Mouse (Mus musculus) forebrain, embryonic 14.5 days (tissue): ENCODE data around the gene Pacs1. TPM values are rescaled to one million over a fixed set of nuclear protein-coding genes. Genes with fewer than 3 reads are reported as not detected.

Experiments used
- ATAC-seq: fragments of 200-750 bp; cut with Nextera tagmentation; 2 replicates; pipeline ENCODE4 v1.8.0; 2017; ENCODE audit warnings: mild to moderate bottlenecking, moderate library complexity
- DNase-seq: peaks from one replicate; pipeline ENCODE4 v3.0.0-alpha.2; 2015; ENCODE audit warnings: low spot score
- H3K27ac ChIP-seq: fragments of 300-500 bp; sonication (generic); 2 replicates; pipeline ENCODE4 v1.5.1; 2014; ENCODE audit warnings: low read depth, mild to moderate bottlenecking, control low read depth, low read length, moderate library complexity
- H3K27me3 ChIP-seq: fragments of 300-500 bp; sonication (generic); replicated peaks from 2 replicates; pipeline ENCODE4 v1.6.1; 2014; ENCODE audit warnings: low read length, control low read depth, mixed read lengths; ENCODE audit not compliant: control insufficient read depth, insufficient read depth
- H3K36me3 ChIP-seq: fragments of 300-500 bp; sonication (generic); 2 replicates; pipeline ENCODE4 v1.6.1; 2014; ENCODE audit warnings: low read length, control low read depth; ENCODE audit not compliant: control insufficient read depth, insufficient read depth
- H3K4me1 ChIP-seq: fragments of 300-500 bp; sonication (generic); 2 replicates; pipeline ENCODE4 v1.6.1; 2014; ENCODE audit warnings: antibody characterized with exemption, low read length, control low read depth; ENCODE audit not compliant: control insufficient read depth, insufficient read depth
- H3K4me2 ChIP-seq: fragments of 300-500 bp; sonication (generic); 2 replicates; pipeline ENCODE4 v1.6.1; 2014; ENCODE audit warnings: mild to moderate bottlenecking, control low read depth, low read length
- H3K4me3 ChIP-seq: fragments of 300-500 bp; sonication (generic); 2 replicates; pipeline ENCODE4 v1.5.1; 2014; ENCODE audit warnings: low read depth, low read length, control low read depth
- H3K9ac ChIP-seq: fragments of 300-500 bp; sonication (generic); 2 replicates; pipeline ENCODE4 v1.6.1; 2014; ENCODE audit warnings: mild to moderate bottlenecking, low read length, control low read depth, moderate library complexity
- H3K9me3 ChIP-seq: fragments of 300-500 bp; sonication (generic); replicated peaks from 2 replicates; pipeline ENCODE4 v1.6.1; 2016; ENCODE audit warnings: low read length, control low read depth, mixed read lengths; ENCODE audit not compliant: control insufficient read depth
- WGBS: fragments of 180-500 bp; shearing (Covaris S2); extraction: QIAGEN DNeasy Blood & Tissue Kit; methylation state at CpG from one replicate; pipeline ENCODE4 v1.1.7; 2014; 5-methylcytosine and 5-hydroxymethylcytosine counted together
- polyA plus RNA-seq: library from polyadenylated mRNA; unstranded; fragments of >200 nt; fragmentation: Nextera tagmentation; extraction: Ambion mirVana; gene quantifications from 2 replicates; pipeline ENCODE4 v1.2.1, GENCODE M21; 2014

Pacs1 gene
- polyA plus RNA-seq, 1 experiment from 2014 or later: 25.0 TPM

GRCm38 (mm10) chr19:5296630-5297029 is 23.7 kb upstream of the Pacs1 start:
- no peaks in the 10 kb centered on the region for H3K9me3 ChIP-seq
- ATAC-seq (no peak), DNase-seq (no peak)
- 83% methylated on average over 5 of the region's 5 CpGs for WGBS
- H3K9ac ChIP-seq: no peak overlapping the region
- no peak overlapping the region for H3K4me2 ChIP-seq
- no peak overlapping the region for H3K27ac ChIP-seq
- H3K4me1 ChIP-seq: peaks cover 19% of the 10 kb centered on the region
- no peaks in the 10 kb centered on the region for H3K27me3 ChIP-seq
- H3K36me3 ChIP-seq: peaks cover 21% of the 10 kb centered on the region
- no peak overlapping the region for H3K4me3 ChIP-seq

GRCm38 (mm10) chr19:5295736-5296075 is 22.8 kb upstream of the Pacs1 start:
- H3K4me1 ChIP-seq: peaks cover 19% of the 10 kb centered on the region

GRCm38 (mm10) chr19:5294972-5295735 is 22.2 kb upstream of the Pacs1 start, which contains the start of gene Sf3b2:
Gene Sf3b2, minus strand, starts transcription at chr19:5295455.
- Histone ChIP-seq H3K36me3 (peaks cover 36% of the 10 kb centered on the region), H3K4me3 (peak within 1 kb of the TSS; percentile 89), H3K27me3 (no peaks in the 10 kb centered on the region), H3K4me1 (peaks cover 19% of the 10 kb centered on the region), H3K9me3 (no peaks in the 10 kb centered on the region), H3K9ac (peak within 1 kb of the TSS; percentile 91), H3K4me2 (peak within 1 kb of the TSS; percentile 65), H3K27ac (peak within 1 kb of the TSS; percentile 80)
- WGBS: under 1% methylated on average over 46 of the region's 46 CpGs
- ATAC-seq (peak; percentile 97), DNase-seq (peak; percentile 100)

More at GRCm38 (mm10) chr19:5295736-5296075, 22.8 kb upstream of the Pacs1 start:
- H3K27me3 ChIP-seq: no peaks in the 10 kb centered on the region
- 6% methylated on average over 13 of the region's 13 CpGs for WGBS
- peak overlapping the region; percentile 69 for H3K9ac ChIP-seq
- peaks cover 31% of the 10 kb centered on the region for H3K36me3 ChIP-seq
- H3K27ac ChIP-seq: peak overlapping the region; percentile 78
- peak overlapping the region; percentile 65 for H3K4me2 ChIP-seq
- DNase-seq (no peak), ATAC-seq (peak; percentile 35)
- H3K9me3 ChIP-seq: no peaks in the 10 kb centered on the region
- peak overlapping the region; percentile 89 for H3K4me3 ChIP-seq

GRCm38 (mm10) chr19:5278381-5278780 is 5.5 kb upstream of the Pacs1 start:
- Histone ChIP-seq H3K9ac (no peak overlapping the region), H3K27me3 (no peaks in the 10 kb centered on the region), H3K27ac (no peak overlapping the region), H3K4me3 (no peak overlapping the region), H3K4me1 (no peaks in the 10 kb centered on the region), H3K4me2 (no peak overlapping the region), H3K36me3 (peaks cover 86% of the 10 kb centered on the region), H3K9me3 (no peaks in the 10 kb centered on the region)
- 86% methylated on average over 8 of the region's 8 CpGs for WGBS
- DNase-seq: no peak
- ATAC-seq: no peak

- Histone ChIP-seq H3K4me2 (no peak overlapping the region), H3K36me3 (peaks cover 74% of the 10 kb centered on the region), H3K4me3 (no peak overlapping the region), H3K9me3 (no peaks in the 10 kb centered on the region), H3K4me1 (peaks cover 1% of the 10 kb centered on the region), H3K9ac (no peak overlapping the region), H3K27ac (no peak overlapping the region), H3K27me3 (no peaks in the 10 kb centered on the region)
- no peak for ATAC-seq
- WGBS: 90% methylated on average over 3 of the region's 3 CpGs
- DNase-seq: peak; percentile 20
Observed at GRCm38 (mm10) chr19:5277140-5277539, 4.2 kb upstream of the Pacs1 start.

GRCm38 (mm10) chr19:5276531-5276930 is 3.6 kb upstream of the Pacs1 start:
- DNase-seq (no peak), ATAC-seq (no peak)
- Histone ChIP-seq H3K9ac (no peak overlapping the region), H3K4me3 (no peak overlapping the region), H3K27ac (no peak overlapping the region), H3K36me3 (peaks cover 69% of the 10 kb centered on the region), H3K4me2 (no peak overlapping the region), H3K9me3 (no peaks in the 10 kb centered on the region), H3K27me3 (no peaks in the 10 kb centered on the region), H3K4me1 (peaks cover 7% of the 10 kb centered on the region)
- 92% methylated on average over 2 of the region's 2 CpGs for WGBS

GRCm38 (mm10) chr19:5275736-5276135 is 2.8 kb upstream of the Pacs1 start:
- 94% methylated on average over 5 of the region's 5 CpGs for WGBS
- no peak for DNase-seq
- no peak overlapping the region for H3K4me2 ChIP-seq
- H3K4me3 ChIP-seq: no peak overlapping the region
- no peaks in the 10 kb centered on the region for H3K9me3 ChIP-seq
- ATAC-seq: no peak
- H3K4me1 ChIP-seq: peaks cover 14% of the 10 kb centered on the region
- peaks cover 62% of the 10 kb centered on the region for H3K36me3 ChIP-seq
- H3K27ac ChIP-seq: no peak overlapping the region
- no peaks in the 10 kb centered on the region for H3K27me3 ChIP-seq
- H3K9ac ChIP-seq: no peak overlapping the region

- Histone ChIP-seq H3K4me1 (peaks cover 17% of the 10 kb centered on the region), H3K9ac (no peak overlapping the region), H3K9me3 (no peaks in the 10 kb centered on the region), H3K27me3 (no peaks in the 10 kb centered on the region), H3K4me3 (no peak overlapping the region), H3K36me3 (peaks cover 56% of the 10 kb centered on the region), H3K27ac (no peak overlapping the region), H3K4me2 (no peak overlapping the region)
- DNase-seq (no peak), ATAC-seq (no peak)
- 92% methylated on average over 13 of the region's 13 CpGs for WGBS
Observed at GRCm38 (mm10) chr19:5274641-5275040, 1.7 kb upstream of the Pacs1 start.

- H3K4me2 ChIP-seq: no peak overlapping the region
- WGBS: 80% methylated on average over 4 of the region's 4 CpGs
- H3K4me3 ChIP-seq: no peak overlapping the region
- H3K4me1 ChIP-seq: peaks cover 17% of the 10 kb centered on the region
- no peak for ATAC-seq
- H3K27ac ChIP-seq: no peak overlapping the region
- H3K36me3 ChIP-seq: peaks cover 49% of the 10 kb centered on the region
- H3K9me3 ChIP-seq: no peaks in the 10 kb centered on the region
- no peak overlapping the region for H3K9ac ChIP-seq
- DNase-seq: no peak
- no peaks in the 10 kb centered on the region for H3K27me3 ChIP-seq
Observed at GRCm38 (mm10) chr19:5273916-5274315, 997 bp upstream of the Pacs1 start.
